Mouse (Mus musculus) liver, adult 2 months (tissue): Measurements from ENCODE around the gene Sh2d2a. TPM values are rescaled to one million over a fixed set of nuclear protein-coding genes. Genes with fewer than 3 reads are reported as not detected.
"Not testable (repeated sequence)": the region's sequence is repeated elsewhere in the genome, so short reads cannot be mapped to it uniquely, and the experiment has no call there.

ENCODE experiments used
- DNase-seq: peaks from one replicate; pipeline ENCODE4 v3.0.0-alpha.2; 2011; ENCODE audit warnings: low read depth, low spot score; ENCODE audit errors: extremely low read depth
- H3K27ac ChIP-seq: fragments of 200-500 bp; replicated peaks from 2 replicates; pipeline ENCODE4 v1.5.1; 2012; ENCODE audit warnings: low read depth, mild to moderate bottlenecking, control low read depth, inconsistent platforms, low read length; ENCODE audit not compliant: insufficient read depth
- H3K27me3 ChIP-seq: fragments of 200-500 bp; 2 replicates; pipeline ENCODE4 v1.6.1; 2012; ENCODE audit warnings: mild to moderate bottlenecking, moderate library complexity, low read length, inconsistent platforms; ENCODE audit not compliant: control insufficient read depth, insufficient read depth
- H3K36me3 ChIP-seq: fragments of 200-500 bp; 2 replicates; pipeline ENCODE4 v1.6.1; 2012; ENCODE audit warnings: low read length, inconsistent platforms; ENCODE audit not compliant: control insufficient read depth, insufficient read depth
- H3K4me1 ChIP-seq: fragments of 200-500 bp; 2 replicates; pipeline ENCODE4 v1.6.1; 2011; ENCODE audit warnings: low read length; ENCODE audit not compliant: control insufficient read depth, insufficient read depth
- H3K4me3 ChIP-seq: fragments of 200-500 bp; 2 replicates; pipeline ENCODE4 v1.5.1; 2011; ENCODE audit warnings: low read depth, mild to moderate bottlenecking, control low read depth, low read length, moderate library complexity; ENCODE audit not compliant: insufficient read depth
- H3K79me2 ChIP-seq: fragments of 200-500 bp; 2 replicates; pipeline ENCODE4 v1.6.1; 2012; ENCODE audit warnings: inconsistent platforms, mild to moderate bottlenecking, low read length, moderate library complexity; ENCODE audit not compliant: control insufficient read depth, insufficient read depth
- H3K9ac ChIP-seq: fragments of 200-500 bp; 2 replicates; pipeline ENCODE4 v1.6.1; 2012; ENCODE audit warnings: low read depth, mild to moderate bottlenecking, control low read depth, inconsistent platforms, low read length
- CTCF ChIP-seq: fragments of 200-500 bp; IDR thresholded peaks from 2 replicates; pipeline ENCODE4 v1.5.1; 2011; ENCODE audit warnings: low read depth, low read length, control low read depth
- POLR2A ChIP-seq: fragments of 200-500 bp; IDR thresholded peaks from 2 replicates; pipeline ENCODE4 v1.6.1; 2011; ENCODE audit warnings: low read length, control low read depth; ENCODE audit not compliant: insufficient read depth; ENCODE audit errors: extremely low read depth
- WGBS: fragments of 180-500 bp; shearing (Covaris S2); methylation state at CpG from one replicate; pipeline ENCODE4 v1.1.7; 2018; 5-methylcytosine and 5-hydroxymethylcytosine counted together
- polyA plus RNA-seq: library from polyadenylated mRNA; depleted of rRNA; stranded (reverse); fragments of >200 nt; gene quantifications from 2 replicates; pipeline ENCODE4 v1.2.3, GENCODE M21; 2012
- total RNA-seq: library from RNA; depleted of rRNA; stranded (reverse); fragments of >200 nt; gene quantifications from 2 replicates; pipeline ENCODE4 v1.2.3, GENCODE M21; 2014

Sh2d2a gene
- total and polyA plus RNA-seq, 2 experiments, result 0.09 to 0.83 TPM

GRCm38 (mm10) chr3:87859813-87860212 lies 13.3 kb downstream of the Sh2d2a start:
- DNase-seq, result peak; percentile 38
- Histone ChIP-seq H3K27me3 (no peaks in the 10 kb centered on the region), H3K27ac (no peak overlapping the region), H3K4me1 (peaks cover 6% of the 10 kb centered on the region), H3K79me2 (no peaks in the 10 kb centered on the region), H3K9ac (no peak overlapping the region), H3K4me3 (no peak overlapping the region), H3K36me3 (peaks cover 46% of the 10 kb centered on the region)
- 32% methylated on average over 3 of the region's 3 CpGs for WGBS
- peak; percentile 61 for TF ChIP-seq CTCF
- no peak for TF ChIP-seq POLR2A

GRCm38 (mm10) chr3:87864111-87864510 lies 17.6 kb downstream of the Sh2d2a start:
- not testable (repeated sequence) for H3K4me3 ChIP-seq, H3K9ac ChIP-seq, DNase-seq, H3K27me3 ChIP-seq, H3K27ac ChIP-seq, H3K4me1 ChIP-seq, H3K79me2 ChIP-seq
- peaks cover 62% of the 10 kb centered on the region for H3K36me3 ChIP-seq
- 95% methylated on average over 4 of the region's 4 CpGs for WGBS

- DNase-seq, result no peak
- no peak overlapping the region for H3K9ac ChIP-seq
- H3K27me3 ChIP-seq, result no peaks in the 10 kb centered on the region
- H3K36me3 ChIP-seq, result peaks cover 6% of the 10 kb centered on the region
- no peak overlapping the region for H3K4me3 ChIP-seq
- 74% methylated on average over 4 of the region's 4 CpGs for WGBS
- TF ChIP-seq CTCF, result no peak
- no peak for TF ChIP-seq POLR2A
- no peaks in the 10 kb centered on the region for H3K4me1 ChIP-seq
- H3K79me2 ChIP-seq, result peaks cover 27% of the 10 kb centered on the region; the same call in 1 of the 2 replicates
- no peak overlapping the region for H3K27ac ChIP-seq
Observed at GRCm38 (mm10) chr3:87877730-87878129, 31.2 kb downstream of the Sh2d2a start.

- Histone ChIP-seq H3K27me3 (no peaks in the 10 kb centered on the region), H3K9ac (peak overlapping the region; percentile 90), H3K4me1 (peaks cover 9% of the 10 kb centered on the region; the same call in 1 of the 2 replicates), H3K36me3 (peaks cover 4% of the 10 kb centered on the region), H3K79me2 (peaks cover 27% of the 10 kb centered on the region), H3K27ac (no peak overlapping the region), H3K4me3 (peak overlapping the region; percentile 88)
- no peak for TF ChIP-seq POLR2A
- no peak for DNase-seq
- 2% methylated on average over 3 of the region's 3 CpGs for WGBS
Observed at GRCm38 (mm10) chr3:87884291-87884690, 37.7 kb downstream of the Sh2d2a start.

DNA sequence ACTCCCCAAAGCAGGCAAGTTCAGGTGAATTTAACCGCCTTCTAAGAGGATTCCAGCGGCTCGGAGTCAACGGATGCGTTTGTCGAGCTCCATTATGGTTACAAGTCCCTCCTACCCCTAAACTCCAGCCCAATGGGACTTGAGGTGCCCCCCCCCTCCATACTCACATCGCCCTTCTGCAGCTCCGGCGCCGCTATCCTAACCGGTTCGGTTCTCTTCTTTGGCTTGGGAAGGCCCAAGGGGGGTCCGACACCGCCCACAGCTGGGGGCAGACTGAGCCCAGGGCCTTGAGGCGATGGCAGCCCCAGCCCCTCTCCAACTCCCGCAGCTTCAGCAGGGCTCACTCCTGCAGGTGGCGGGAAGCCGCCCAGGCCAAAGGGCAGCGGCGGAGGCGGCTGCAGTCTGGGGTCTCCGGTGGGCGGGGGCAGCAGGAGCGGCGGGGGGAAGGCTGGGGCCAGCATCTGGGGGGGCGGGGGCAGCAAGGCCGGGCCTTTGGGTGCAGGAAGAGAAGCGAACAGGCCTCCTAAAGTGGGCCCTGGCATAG lies 38.2 kb downstream of the Sh2d2a start:
- Histone ChIP-seq H3K4me1 (peaks cover 9% of the 10 kb centered on the region; the same call in 1 of the 2 replicates), H3K27ac (peak overlapping the region; percentile 91), H3K9ac (peak overlapping the region; percentile 90), H3K36me3 (peaks cover 4% of the 10 kb centered on the region), H3K79me2 (peaks cover 25% of the 10 kb centered on the region), H3K4me3 (peak overlapping the region; percentile 88), H3K27me3 (no peaks in the 10 kb centered on the region)
- TF ChIP-seq CTCF, result no peak
- no peak for TF ChIP-seq POLR2A
- peak; percentile 23 for DNase-seq
- 1% methylated on average over 28 of the region's 28 CpGs for WGBS

DNA sequence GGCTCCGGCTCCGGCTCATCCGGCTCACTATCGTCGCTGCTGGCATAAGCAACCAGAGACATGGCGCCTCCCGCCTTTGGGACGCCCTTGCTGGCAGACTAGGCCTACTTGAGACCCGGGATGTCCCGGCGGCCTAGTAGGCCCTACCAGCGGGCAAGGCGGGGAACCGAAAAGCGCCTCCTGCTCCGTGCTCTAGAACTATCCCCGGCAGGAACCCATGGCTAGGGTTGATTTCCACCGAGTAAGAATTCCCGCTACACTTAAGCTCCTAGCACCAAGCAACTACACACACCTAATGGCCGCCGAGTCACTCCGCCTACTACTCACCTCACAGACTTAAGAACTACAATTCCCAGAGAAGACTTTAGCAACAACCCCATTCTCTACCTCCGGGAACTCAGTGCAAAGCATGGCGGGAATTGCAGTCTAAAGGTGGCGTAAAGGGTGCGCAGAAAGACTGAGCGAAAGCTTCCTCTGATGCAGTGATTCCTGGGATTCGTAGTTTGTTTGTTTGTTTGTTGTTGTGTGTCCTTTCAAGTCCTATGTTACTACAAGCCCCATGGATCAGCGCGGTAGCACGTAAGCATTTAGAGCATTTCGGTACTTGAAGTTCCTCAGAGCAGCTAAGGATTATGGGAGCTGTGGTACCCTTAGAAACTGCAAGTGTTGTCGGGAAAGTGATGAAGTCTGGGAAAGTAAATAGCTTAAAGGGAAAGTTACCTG lies 38.9 kb downstream of the Sh2d2a start, which contains the start of gene Prcc:
TSS of gene Prcc (minus strand) at position 328 of the 723 bp plus-strand sequence.
- no peaks in the 10 kb centered on the region for H3K27me3 ChIP-seq
- no peak for TF ChIP-seq POLR2A
- no peak for TF ChIP-seq CTCF

More for the DNA sequence above, 38.9 kb downstream of the Sh2d2a start, which contains the start of gene Prcc:
- H3K4me1 ChIP-seq, result peaks cover 9% of the 10 kb centered on the region; the same call in 1 of the 2 replicates
- peak within 1 kb of the TSS; percentile 91 for H3K27ac ChIP-seq
- H3K4me3 ChIP-seq, result peak within 1 kb of the TSS; percentile 88
- peaks cover 21% of the 10 kb centered on the region for H3K79me2 ChIP-seq
- under 1% methylated on average over 33 of the region's 33 CpGs for WGBS
- peak; percentile 100 for DNase-seq
- peaks cover 2% of the 10 kb centered on the region for H3K36me3 ChIP-seq
- H3K9ac ChIP-seq, result peak within 1 kb of the TSS; percentile 90
